Mouse (Mus musculus) E14TG2a.4 (cell line): ENCODE measurements around the gene Cux1.
A peak's percentile ranks its signal among the peaks of the same experiment; 100 is the strongest.

ENCODE experiments used
- H3K27me3 ChIP-seq: 2 replicates; pipeline ENCODE4 v1.6.1; 2014; ENCODE audit warnings: low read length, control low read depth; ENCODE audit not compliant: insufficient read depth
- H3K36me3 ChIP-seq: 2 replicates; pipeline ENCODE4 v1.6.1; 2014; ENCODE audit warnings: low read length, control low read depth; ENCODE audit not compliant: insufficient read depth
- H3K4me1 ChIP-seq: replicated peaks from 2 replicates; pipeline ENCODE4 v1.6.1; 2014; ENCODE audit warnings: low read depth, low read length, control low read depth
- H3K4me3 ChIP-seq: replicated peaks from 2 replicates; pipeline ENCODE4 v1.5.1; 2014; ENCODE audit warnings: mild to moderate bottlenecking, low read length
- H3K9me3 ChIP-seq: 2 replicates; pipeline ENCODE4 v1.6.1; 2014; ENCODE audit warnings: low read length, control low read depth
- CTCF ChIP-seq: conservative IDR thresholded peaks from 2 replicates; pipeline ENCODE4 v1.5.1; 2014; ENCODE audit warnings: low read length
- NANOG ChIP-seq: IDR thresholded peaks from 2 replicates; pipeline ENCODE4 v1.6.1; 2014; ENCODE audit warnings: borderline replicate concordance, low read length, mixed read lengths
- POU5F1 ChIP-seq: IDR thresholded peaks from 2 replicates; pipeline ENCODE4 v1.6.1; 2014; ENCODE audit warnings: low read length, borderline replicate concordance

Gene Cux1

DNA sequence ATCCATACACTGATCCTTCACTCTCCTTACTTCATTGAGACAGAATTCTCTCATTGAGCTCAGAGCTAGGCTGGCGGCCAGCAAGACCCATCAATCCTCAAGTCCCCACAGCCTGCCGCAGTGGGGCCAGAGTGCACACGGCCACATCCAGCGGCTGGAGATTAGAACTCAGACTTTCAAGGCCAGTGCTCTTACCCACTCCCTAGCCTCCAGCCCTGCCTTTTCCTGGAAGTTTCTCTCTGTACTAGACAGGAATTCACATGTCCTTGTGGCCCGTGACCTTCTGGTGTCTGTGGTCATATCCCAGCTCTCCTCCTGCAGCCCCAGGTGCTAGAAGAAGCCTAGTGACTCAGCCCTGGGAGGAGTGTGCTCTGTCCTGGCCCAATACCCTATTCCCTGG lies 330.7 kb downstream of the Cux1 start:
- Histone ChIP-seq H3K27me3 (peaks cover 76% of the 10 kb centered on the region), H3K36me3 (no peaks in the 10 kb centered on the region), H3K4me1 (peaks cover 48% of the 10 kb centered on the region), H3K4me3 (no peak overlapping the region), H3K9me3 (no peaks in the 10 kb centered on the region)
- no peak for TF ChIP-seq POU5F1
- TF ChIP-seq NANOG, result no peak
- TF ChIP-seq CTCF, result no peak

DNA sequence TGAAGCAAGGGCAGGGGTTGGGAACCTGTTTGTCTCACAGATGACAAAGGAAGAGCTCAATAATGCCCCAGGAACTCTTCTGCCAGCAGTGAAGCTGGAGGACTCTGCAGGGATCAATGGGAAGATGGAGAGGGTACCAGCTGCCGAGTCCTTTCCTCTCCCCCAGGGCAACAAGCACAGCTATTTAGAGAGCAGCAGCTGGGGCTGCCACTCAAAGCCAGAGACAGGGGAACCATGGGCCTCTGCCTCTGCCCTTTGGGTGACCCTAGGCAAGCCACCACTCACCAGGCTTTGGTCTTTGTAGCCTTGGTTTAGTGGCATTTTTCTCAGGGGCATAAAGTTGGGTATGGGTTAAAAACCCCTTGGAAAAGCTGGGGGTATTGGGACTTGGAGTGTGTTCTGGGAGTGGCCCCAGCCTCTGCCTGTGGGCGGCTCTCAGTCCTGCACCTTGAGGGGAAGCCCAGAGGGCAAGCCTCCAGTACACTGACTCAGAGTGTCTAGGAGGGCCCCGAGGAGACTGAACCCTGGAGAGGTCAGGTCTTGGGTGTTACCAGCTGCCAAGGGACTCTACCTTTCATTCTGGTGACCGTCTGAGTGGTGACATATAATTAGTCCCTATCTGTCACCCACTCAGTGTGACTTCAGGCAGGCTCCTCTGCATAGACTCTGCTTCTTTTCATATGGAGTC lies 336.8 kb downstream of the Cux1 start:
- Histone ChIP-seq H3K27me3 (peaks cover 81% of the 10 kb centered on the region), H3K4me1 (peaks cover 22% of the 10 kb centered on the region), H3K9me3 (no peaks in the 10 kb centered on the region), H3K36me3 (no peaks in the 10 kb centered on the region; the same call in 1 of the 2 replicates), H3K4me3 (no peak overlapping the region)
- TF ChIP-seq NANOG, result no peak
- TF ChIP-seq POU5F1, result no peak
- TF ChIP-seq CTCF, result no peak

DNA sequence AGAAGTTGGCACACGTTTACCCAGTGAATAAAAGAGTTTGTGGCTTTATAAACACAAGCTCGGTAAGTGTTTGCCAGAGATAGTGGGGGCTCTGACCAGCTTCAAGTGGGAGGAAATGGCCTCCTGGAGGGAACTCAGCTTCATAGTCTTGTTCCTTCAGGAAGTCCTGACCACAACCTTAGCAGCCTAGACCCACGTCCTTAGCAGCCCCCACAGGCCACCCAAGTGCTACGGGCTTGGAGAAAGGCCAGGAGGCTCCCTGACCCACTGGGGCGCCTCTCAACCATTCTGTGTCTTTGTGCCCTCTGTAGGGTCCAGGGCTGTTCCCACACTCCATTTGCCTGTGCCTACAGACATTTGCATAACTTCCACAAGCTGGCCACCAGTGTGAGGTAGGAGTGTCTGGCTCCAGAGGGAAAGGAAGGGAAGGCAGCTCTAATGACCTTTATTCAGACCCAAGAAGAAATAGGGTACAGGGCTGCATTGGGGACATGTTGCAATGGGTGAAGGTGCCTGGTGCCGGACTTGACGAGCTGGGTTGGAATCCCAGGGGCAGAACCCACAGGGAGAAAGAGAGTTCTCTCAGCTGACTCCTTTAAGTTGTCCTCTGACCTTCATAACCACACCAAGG lies 340.9 kb downstream of the Cux1 start:
- Histone ChIP-seq H3K4me1 (peaks cover 11% of the 10 kb centered on the region), H3K36me3 (no peaks in the 10 kb centered on the region; the same call in 1 of the 2 replicates), H3K9me3 (peaks cover 13% of the 10 kb centered on the region; the same call in 1 of the 2 replicates), H3K27me3 (peaks cover 44% of the 10 kb centered on the region), H3K4me3 (no peak overlapping the region)
- TF ChIP-seq NANOG (no peak), CTCF (no peak), POU5F1 (no peak)

DNA sequence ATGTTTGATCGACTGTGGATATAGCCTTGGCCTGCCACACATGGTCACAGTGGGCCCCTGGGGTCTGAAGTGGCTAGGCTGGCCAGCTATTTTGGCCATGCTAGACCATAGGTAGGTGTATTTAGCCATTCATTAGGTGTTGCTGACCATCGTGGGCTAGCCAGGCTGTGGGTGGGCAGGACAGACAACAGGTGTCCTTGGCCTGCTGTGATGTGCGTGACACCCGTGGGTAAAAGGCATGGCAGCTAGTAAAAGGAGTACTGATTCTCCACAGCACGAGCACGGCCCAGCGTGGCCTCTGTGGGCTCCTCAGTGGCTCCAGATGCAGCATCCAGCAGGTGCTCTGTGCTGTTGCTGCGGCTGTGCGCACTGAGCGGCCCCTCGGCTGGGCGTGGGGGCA lies 348.7 kb downstream of the Cux1 start:
- H3K4me1 ChIP-seq, result peaks cover 17% of the 10 kb centered on the region
- H3K4me3 ChIP-seq, result peak overlapping the region; percentile 71
- peaks cover 11% of the 10 kb centered on the region for H3K9me3 ChIP-seq
- H3K36me3 ChIP-seq, result no peaks in the 10 kb centered on the region
- H3K27me3 ChIP-seq, result peaks cover 19% of the 10 kb centered on the region; the same call in 1 of the 2 replicates
- no peak for TF ChIP-seq CTCF
- TF ChIP-seq NANOG, result no peak
- no peak for TF ChIP-seq POU5F1

DNA sequence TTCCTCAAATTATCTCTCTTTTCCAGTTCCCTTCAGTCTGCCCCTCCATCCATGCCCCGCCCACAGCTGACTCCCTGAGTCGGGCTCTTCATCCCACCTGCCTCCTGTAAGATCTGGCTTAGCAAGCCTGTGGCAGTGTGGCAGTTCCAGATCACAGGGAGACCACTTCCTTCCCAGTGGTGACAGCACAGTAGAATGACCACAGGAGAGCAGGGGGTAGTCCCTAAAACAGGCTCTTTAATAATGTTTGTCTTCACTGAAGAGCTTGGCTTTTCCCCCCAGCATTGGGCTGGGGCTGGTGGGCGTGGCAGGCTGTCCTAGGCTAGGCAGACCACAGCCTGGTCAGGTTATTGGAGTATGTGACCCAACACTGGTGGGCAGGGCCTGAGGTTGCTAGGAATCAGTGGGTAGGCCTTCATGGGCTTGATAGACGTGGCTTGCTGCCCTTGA lies 349.3 kb downstream of the Cux1 start:
- no peaks in the 10 kb centered on the region for H3K36me3 ChIP-seq
- no peak overlapping the region for H3K4me3 ChIP-seq
- TF ChIP-seq CTCF, result no peak
- TF ChIP-seq POU5F1, result no peak
- TF ChIP-seq NANOG, result no peak
- H3K4me1 ChIP-seq, result peaks cover 17% of the 10 kb centered on the region
- H3K27me3 ChIP-seq, result peaks cover 19% of the 10 kb centered on the region; the same call in 1 of the 2 replicates
- H3K9me3 ChIP-seq, result peaks cover 5% of the 10 kb centered on the region

DNA sequence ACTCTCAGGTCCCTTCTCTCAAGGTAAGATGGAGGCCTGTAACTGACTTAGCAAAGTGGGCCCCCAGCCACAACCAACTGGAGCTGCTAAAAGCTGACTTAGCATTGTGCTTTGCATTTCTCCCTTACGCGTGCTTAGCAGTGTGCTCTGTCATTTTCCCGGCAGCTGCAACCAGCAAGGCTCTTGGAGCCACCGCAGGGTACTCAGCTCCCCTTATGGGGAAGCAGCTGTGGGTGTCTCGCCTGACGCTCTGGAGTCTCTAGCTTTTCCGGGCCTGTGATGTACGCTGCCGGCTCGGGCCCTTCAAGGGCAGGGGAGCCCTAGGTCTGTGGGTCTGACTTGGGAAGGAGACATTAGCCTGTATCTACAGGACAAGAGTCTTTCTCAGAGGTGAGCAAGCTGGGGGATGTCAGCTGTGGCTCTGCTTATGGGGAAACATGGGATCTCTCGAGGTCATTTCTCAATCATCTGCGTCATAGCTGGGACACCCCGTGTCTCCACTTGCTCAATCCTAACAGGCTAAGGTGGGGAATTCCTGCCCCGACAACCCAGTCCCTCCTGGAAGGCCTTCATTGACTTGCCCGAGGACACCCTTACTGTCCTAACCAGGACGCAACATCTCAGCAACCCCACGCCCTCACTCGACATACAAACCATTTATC lies 350.2 kb downstream of the Cux1 start:
- no peak for TF ChIP-seq NANOG
- no peak for TF ChIP-seq POU5F1
- no peak for TF ChIP-seq CTCF
- Histone ChIP-seq H3K4me3 (no peak overlapping the region), H3K27me3 (peaks cover 19% of the 10 kb centered on the region; the same call in 1 of the 2 replicates), H3K9me3 (peaks cover 10% of the 10 kb centered on the region), H3K4me1 (peaks cover 17% of the 10 kb centered on the region), H3K36me3 (no peaks in the 10 kb centered on the region)

DNA sequence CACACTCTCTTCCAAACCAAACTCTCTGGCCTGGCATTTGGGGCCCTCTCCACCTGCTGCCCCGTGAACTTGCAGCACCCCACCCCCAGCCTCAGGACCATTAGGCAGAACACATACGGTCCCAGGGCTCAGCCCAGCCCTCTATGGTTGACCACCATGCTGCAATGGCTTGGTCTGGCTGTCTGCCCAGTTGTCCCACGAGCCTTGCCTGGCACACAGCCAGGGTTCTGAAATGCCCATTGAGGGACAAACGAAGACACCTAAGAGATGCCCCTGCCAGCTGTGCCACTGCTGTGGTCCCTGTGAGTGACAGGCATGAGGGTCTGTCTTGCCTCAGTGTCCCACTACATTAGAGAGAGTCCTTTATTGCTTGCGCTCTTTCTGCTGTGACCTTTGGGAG lies 351.3 kb downstream of the Cux1 start:
- no peaks in the 10 kb centered on the region for H3K36me3 ChIP-seq
- peaks cover 19% of the 10 kb centered on the region for H3K9me3 ChIP-seq
- peaks cover 19% of the 10 kb centered on the region; the same call in 1 of the 2 replicates for H3K27me3 ChIP-seq
- no peak overlapping the region for H3K4me3 ChIP-seq
- TF ChIP-seq NANOG, result no peak
- no peak for TF ChIP-seq CTCF
- no peak for TF ChIP-seq POU5F1
- H3K4me1 ChIP-seq, result peaks cover 17% of the 10 kb centered on the region

DNA sequence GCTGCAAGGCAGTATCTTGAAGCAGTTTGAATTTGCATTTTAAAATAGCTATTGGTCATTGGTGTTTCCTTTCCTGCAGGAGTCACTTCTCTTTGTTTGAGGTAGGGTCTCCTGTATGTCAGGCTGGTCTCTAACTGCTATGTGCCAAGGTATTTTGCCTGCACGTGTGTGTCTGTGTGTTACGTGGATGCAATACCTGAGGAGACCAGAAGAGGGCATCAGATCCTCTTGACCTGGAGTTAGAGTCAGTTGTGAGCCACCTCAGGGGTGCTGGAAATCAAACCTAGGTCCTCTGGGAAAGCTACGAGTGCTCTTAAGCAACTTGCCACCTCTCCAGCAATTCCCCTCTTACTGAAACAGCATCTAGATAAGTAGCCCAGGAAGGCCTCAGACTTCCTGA lies 352.1 kb downstream of the Cux1 start:
- Histone ChIP-seq H3K4me1 (peaks cover 17% of the 10 kb centered on the region), H3K27me3 (peaks cover 18% of the 10 kb centered on the region; the same call in 1 of the 2 replicates), H3K9me3 (peaks cover 25% of the 10 kb centered on the region), H3K4me3 (no peak overlapping the region), H3K36me3 (no peaks in the 10 kb centered on the region)
- no peak for TF ChIP-seq POU5F1
- TF ChIP-seq NANOG, result no peak
- TF ChIP-seq CTCF, result peak; percentile 57
